Mouse (Mus musculus) heart, embryonic 13.5 days (tissue): ENCODE data around the gene Nipsnap3b. TPM values are rescaled to one million over a fixed set of nuclear protein-coding genes. Genes with fewer than 3 reads are reported as not detected.

Experiments used
- ATAC-seq: fragments of 200-750 bp; cut with Nextera tagmentation; 2 replicates; pipeline ENCODE4 v1.8.0; 2017; ENCODE audit warnings: moderate TSS enrichment; ENCODE audit not compliant: insufficient number of reproducible peaks, low FRiP score, low TSS enrichment; ENCODE audit errors: extremely low read depth
- H3K27ac ChIP-seq: fragments of 300-500 bp; sonication (generic); replicated peaks from 2 replicates; pipeline ENCODE4 v1.5.1; 2015; ENCODE audit warnings: moderate library complexity, mild to moderate bottlenecking, inconsistent platforms
- H3K27me3 ChIP-seq: fragments of 300-500 bp; sonication (generic); replicated peaks from 2 replicates; pipeline ENCODE4 v1.6.1; 2015; ENCODE audit warnings: mild to moderate bottlenecking, inconsistent platforms
- H3K36me3 ChIP-seq: fragments of 300-500 bp; sonication (generic); 2 replicates; pipeline ENCODE4 v1.6.1; 2015; ENCODE audit warnings: mild to moderate bottlenecking, inconsistent platforms
- H3K4me1 ChIP-seq: fragments of 300-500 bp; sonication (generic); 2 replicates; pipeline ENCODE4 v1.6.1; 2015; ENCODE audit warnings: inconsistent platforms
- H3K4me2 ChIP-seq: fragments of 300-500 bp; sonication (generic); 2 replicates; pipeline ENCODE4 v1.6.1; 2015; ENCODE audit warnings: inconsistent platforms, mild to moderate bottlenecking, moderate library complexity
- H3K4me3 ChIP-seq: fragments of 300-500 bp; sonication (generic); 2 replicates; pipeline ENCODE4 v1.5.1; 2015; ENCODE audit warnings: moderate library complexity, mild to moderate bottlenecking, inconsistent platforms
- H3K9ac ChIP-seq: fragments of 300-500 bp; sonication (generic); 2 replicates; pipeline ENCODE4 v1.6.1; 2015; ENCODE audit warnings: inconsistent platforms, mild to moderate bottlenecking, moderate library complexity
- H3K9me3 ChIP-seq: fragments of 300-500 bp; sonication (generic); 2 replicates; pipeline ENCODE4 v1.6.1; 2016; ENCODE audit warnings: inconsistent platforms
- WGBS: fragments of 180-500 bp; shearing (Covaris S2); methylation state at CpG from one replicate; pipeline ENCODE4 v1.1.7; 2015; ENCODE audit warnings: mixed read lengths; 5-methylcytosine and 5-hydroxymethylcytosine counted together
- polyA plus RNA-seq: library from polyadenylated mRNA; unstranded; fragments of >200 nt; fragmentation: Nextera tagmentation; extraction: Ambion mirVana; gene quantifications from 2 replicates; pipeline ENCODE4 v1.2.1, GENCODE M21; 2015

The Nipsnap3b gene
- polyA plus RNA-seq, 1 experiment from 2014 or later: 78.3 TPM

GRCm38 (mm10) chr4:53018392-53018791 is 6.7 kb downstream of the Nipsnap3b start:
- Histone ChIP-seq H3K4me1 (no peaks in the 10 kb centered on the region), H3K36me3 (peaks cover 77% of the 10 kb centered on the region)
- WGBS: 81% methylated on average over 1 of the region's 1 CpGs

DNA sequence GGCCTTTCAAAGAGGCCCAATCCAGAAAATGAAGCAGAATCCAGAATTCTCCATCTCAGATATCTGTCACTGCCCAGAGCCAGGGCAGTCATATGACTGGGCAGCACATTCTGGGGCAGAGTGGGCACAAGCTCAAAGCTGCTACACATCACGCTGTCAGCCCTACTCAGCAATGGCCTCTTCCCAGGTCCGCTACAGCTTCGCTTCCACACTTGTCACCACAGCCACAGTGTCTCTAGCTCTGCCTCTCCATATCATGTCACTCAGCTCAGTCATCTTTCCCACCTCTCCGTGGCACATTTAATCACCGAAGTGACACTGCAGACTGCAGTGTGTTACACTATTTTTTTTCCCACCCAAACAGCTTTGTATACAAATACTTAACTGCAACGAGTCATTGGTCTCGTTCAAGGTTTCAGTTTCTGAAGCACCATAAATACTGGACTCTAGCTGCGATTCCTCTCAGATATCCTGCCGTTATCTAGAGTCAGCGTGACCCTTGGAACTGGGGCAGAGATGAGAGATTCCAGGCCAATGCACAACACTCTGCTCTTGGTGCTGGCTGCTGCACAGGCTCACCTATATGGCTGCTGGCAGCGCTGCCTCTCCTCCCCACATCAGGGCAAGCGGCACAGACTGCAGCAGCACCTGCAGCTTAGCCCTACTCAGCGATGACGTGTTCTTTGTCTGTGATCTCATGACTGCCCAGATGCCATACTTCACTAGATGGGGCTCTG is 11.7 kb downstream of the Nipsnap3b start:
- no peak overlapping the region for H3K4me3 ChIP-seq
- H3K9ac ChIP-seq: no peak overlapping the region
- no peak overlapping the region for H3K27ac ChIP-seq
- no peaks in the 10 kb centered on the region for H3K4me1 ChIP-seq
- peaks cover 64% of the 10 kb centered on the region for H3K36me3 ChIP-seq
- H3K4me2 ChIP-seq: 0 out of 2 replicates have a peak overlapping the region, but pooled peaks have one; percentile 18
- peaks cover 4% of the 10 kb centered on the region; the same call in 1 of the 2 replicates for H3K9me3 ChIP-seq
- no peaks in the 10 kb centered on the region for H3K27me3 ChIP-seq
- WGBS: 72% methylated on average over 14 of the region's 14 CpGs
- no peak for ATAC-seq

More at GRCm38 (mm10) chr4:53018392-53018791, 6.7 kb downstream of the Nipsnap3b start:
- Histone ChIP-seq H3K4me2 (no peak overlapping the region), H3K9me3 (peaks cover 18% of the 10 kb centered on the region), H3K4me3 (no peak overlapping the region), H3K27ac (no peak overlapping the region), H3K27me3 (no peaks in the 10 kb centered on the region), H3K9ac (no peak overlapping the region)
- ATAC-seq: no peak

- whole genome bisulfite sequencing: 78% methylated on average over 4 of the region's 4 CpGs
- Histone ChIP-seq H3K9ac (no peak overlapping the region), H3K36me3 (peaks cover 55% of the 10 kb centered on the region), H3K4me3 (no peak overlapping the region), H3K4me1 (no peaks in the 10 kb centered on the region), H3K4me2 (no peak overlapping the region), H3K9me3 (peaks cover 4% of the 10 kb centered on the region; the same call in 1 of the 2 replicates), H3K27ac (no peak overlapping the region), H3K27me3 (no peaks in the 10 kb centered on the region)
- no peak for ATAC-seq
These were observed 12.7 kb downstream of the Nipsnap3b start for GRCm38 (mm10) chr4:53024397-53024796.

- Histone ChIP-seq H3K27me3 (no peaks in the 10 kb centered on the region), H3K4me3 (no peak overlapping the region), H3K4me2 (no peak overlapping the region), H3K9me3 (peaks cover 4% of the 10 kb centered on the region; the same call in 1 of the 2 replicates), H3K27ac (no peak overlapping the region), H3K9ac (no peak overlapping the region), H3K36me3 (peaks cover 32% of the 10 kb centered on the region), H3K4me1 (no peaks in the 10 kb centered on the region)
- ATAC-seq: no peak
- WGBS: 58% methylated on average over 3 of the region's 3 CpGs
These were observed 16.1 kb downstream of the Nipsnap3b start for GRCm38 (mm10) chr4:53027811-53028210.

DNA sequence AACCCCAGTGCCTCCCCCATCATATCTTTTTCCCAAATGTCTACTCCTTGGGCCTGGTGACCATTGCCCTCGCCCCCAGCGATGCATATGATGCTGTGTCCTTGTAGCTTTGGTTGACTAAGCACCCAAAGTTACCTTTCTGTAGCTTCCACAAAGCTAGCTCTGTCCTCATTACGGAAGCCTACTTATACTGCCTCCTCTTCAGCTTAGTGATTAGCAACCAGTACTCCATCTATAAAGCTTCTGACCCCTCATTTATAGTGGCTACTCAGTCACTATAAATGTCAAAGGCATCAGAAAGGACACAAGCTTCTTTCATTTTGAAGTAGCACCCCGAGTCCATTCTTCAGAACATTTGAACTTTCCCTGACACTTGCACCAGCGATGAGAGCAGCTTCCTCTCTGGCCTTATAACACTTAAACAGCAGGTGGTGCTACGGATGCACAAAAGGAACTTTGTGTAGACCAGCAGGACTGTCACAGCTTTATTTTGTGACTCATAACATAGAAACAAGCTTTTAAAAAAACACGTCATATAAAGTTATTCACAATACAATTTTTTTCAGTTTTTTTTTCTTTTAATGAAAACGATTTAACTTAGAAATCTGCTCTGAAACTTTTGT is 18.8 kb downstream of the Nipsnap3b start:
- Histone ChIP-seq H3K4me1 (no peaks in the 10 kb centered on the region), H3K4me2 (no peak overlapping the region), H3K4me3 (no peak overlapping the region), H3K9ac (no peak overlapping the region), H3K27me3 (no peaks in the 10 kb centered on the region), H3K36me3 (peaks cover 34% of the 10 kb centered on the region), H3K9me3 (peaks cover 4% of the 10 kb centered on the region; the same call in 1 of the 2 replicates), H3K27ac (no peak overlapping the region)
- WGBS: 49% methylated on average over 8 of the region's 8 CpGs
- ATAC-seq: no peak

- Histone ChIP-seq H3K9ac (no peak overlapping the region), H3K4me1 (peaks cover 5% of the 10 kb centered on the region), H3K4me3 (no peak overlapping the region), H3K36me3 (peaks cover 54% of the 10 kb centered on the region), H3K27ac (no peak overlapping the region), H3K4me2 (no peak overlapping the region), H3K27me3 (no peaks in the 10 kb centered on the region), H3K9me3 (no peaks in the 10 kb centered on the region)
- WGBS: 73% methylated on average over 8 of the region's 8 CpGs
- no peak for ATAC-seq
These were observed 32.1 kb downstream of the Nipsnap3b start for GRCm38 (mm10) chr4:53043819-53044218.

GRCm38 (mm10) chr4:53045807-53046206 is 34.1 kb downstream of the Nipsnap3b start:
- Histone ChIP-seq H3K4me3 (no peak overlapping the region), H3K4me1 (peaks cover 5% of the 10 kb centered on the region), H3K9me3 (no peaks in the 10 kb centered on the region), H3K4me2 (no peak overlapping the region), H3K27me3 (no peaks in the 10 kb centered on the region), H3K36me3 (peaks cover 63% of the 10 kb centered on the region), H3K9ac (no peak overlapping the region), H3K27ac (no peak overlapping the region)
- no peak for ATAC-seq
- 83% methylated on average over 7 of the region's 7 CpGs for WGBS

DNA sequence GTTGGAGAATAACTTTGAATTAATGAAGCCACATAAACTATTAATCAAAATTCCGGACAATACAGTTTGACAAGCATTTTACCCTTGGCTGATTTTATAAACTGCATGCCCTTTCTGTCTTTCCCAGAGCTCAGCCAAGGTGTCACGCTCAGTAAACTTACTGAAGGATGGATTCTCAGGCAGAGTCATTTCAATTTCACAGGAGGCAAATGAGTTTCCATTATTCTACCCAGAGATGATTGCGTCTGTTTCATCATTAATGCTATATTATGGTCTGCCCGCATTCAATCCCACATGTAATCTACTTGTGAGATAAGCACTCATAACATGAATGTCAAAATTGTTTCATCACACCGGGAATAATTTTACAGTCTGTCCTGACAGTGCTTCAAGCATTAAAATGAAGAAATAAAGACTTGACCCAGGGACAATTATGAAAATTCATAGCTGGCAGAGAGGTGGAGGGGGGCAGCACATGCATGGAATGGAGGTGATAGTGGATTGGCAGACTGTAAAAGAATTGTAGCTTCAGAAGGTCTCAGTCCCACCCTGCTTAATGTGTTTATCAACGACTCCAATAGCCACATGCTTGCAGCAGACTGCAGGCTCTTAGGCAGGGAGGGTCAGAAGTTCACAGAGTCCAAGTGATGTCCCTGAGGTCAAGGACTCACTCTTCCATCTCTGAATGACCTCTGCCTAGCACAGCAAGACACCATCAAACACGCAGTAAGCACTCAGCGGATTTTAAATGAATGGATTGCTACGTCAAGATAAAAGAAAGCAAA is 34.8 kb downstream of the Nipsnap3b start:
- no peak overlapping the region for H3K4me2 ChIP-seq
- peaks cover 5% of the 10 kb centered on the region for H3K4me1 ChIP-seq
- H3K9me3 ChIP-seq: no peaks in the 10 kb centered on the region
- H3K27ac ChIP-seq: no peak overlapping the region
- no peaks in the 10 kb centered on the region for H3K27me3 ChIP-seq
- WGBS: 56% methylated on average over 9 of the region's 9 CpGs
- no peak for ATAC-seq
- H3K4me3 ChIP-seq: no peak overlapping the region
- H3K9ac ChIP-seq: no peak overlapping the region
- peaks cover 63% of the 10 kb centered on the region for H3K36me3 ChIP-seq

DNA sequence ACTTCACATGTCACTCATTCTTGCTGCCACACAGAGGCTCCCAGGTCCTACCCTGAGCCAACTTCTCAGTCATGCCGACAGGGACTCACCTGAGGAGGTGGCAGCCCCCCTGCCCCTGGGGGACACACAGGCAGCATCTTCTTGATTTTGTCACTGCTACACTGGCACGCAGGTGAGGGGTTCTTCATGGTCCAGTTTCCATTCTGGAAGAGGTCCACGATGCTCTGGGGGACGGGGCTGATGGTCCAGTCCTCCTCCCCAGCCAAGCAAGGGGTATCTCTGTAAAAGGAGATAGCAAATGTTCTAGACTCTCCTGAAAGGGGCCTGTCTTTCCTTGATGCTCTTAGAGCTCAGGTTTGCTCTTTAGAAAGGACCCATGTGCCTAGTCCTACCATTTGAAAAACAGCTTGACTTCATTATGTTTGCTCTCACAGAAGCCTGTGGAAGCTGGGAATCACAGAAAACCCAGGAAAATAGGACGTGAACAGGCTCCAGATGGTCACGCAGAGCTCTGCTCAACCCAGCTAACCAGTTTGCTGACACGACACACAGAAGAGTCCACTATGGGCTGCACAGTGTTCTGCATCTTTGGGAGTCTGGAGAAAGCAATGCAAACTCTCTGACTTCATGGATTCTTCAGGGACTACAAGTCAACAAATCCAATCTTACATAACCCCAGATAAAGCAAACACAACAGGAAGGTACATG is 50.8 kb downstream of the Nipsnap3b start:
- no peak for ATAC-seq
- H3K27me3 ChIP-seq: no peaks in the 10 kb centered on the region
- no peak overlapping the region for H3K4me3 ChIP-seq
- H3K36me3 ChIP-seq: peaks cover 67% of the 10 kb centered on the region
- 80% methylated on average over 7 of the region's 7 CpGs for WGBS
- H3K9ac ChIP-seq: no peak overlapping the region
- H3K4me2 ChIP-seq: no peak overlapping the region
- H3K4me1 ChIP-seq: no peaks in the 10 kb centered on the region
- no peak overlapping the region for H3K27ac ChIP-seq
- H3K9me3 ChIP-seq: no peaks in the 10 kb centered on the region; the same call in 1 of the 2 replicates
